Mouse (Mus musculus): Measurements from ENCODE around the gene Exd1. TPM values are rescaled to one million over a fixed set of nuclear protein-coding genes. Genes with fewer than 3 reads are reported as not detected.
A peak's percentile ranks its signal among the peaks of the same experiment; 100 is the strongest.

Gene Exd1
- total RNA-seq, 2 experiments from 2014 or later, result 0.48 to 0.67 TPM

GRCm38 (mm10) chr2:119476621-119477391 lies 70.6 kb downstream of the Exd1 start:
- peak; percentile 64 to 73 for DNase-seq
- intact Hi-C loops (cut with DNase I), result loop anchor here (5.0 kb wide), 1 partner anchor 70 kb away; the partner anchor contains the start of genes Chp1 and Exd1

- no peak for DNase-seq
- intact Hi-C loops (cut with DNase I), result loop anchor here (5.0 kb wide), 1 partner anchor 71 kb away; the partner anchor contains the start of genes Chp1 and Exd1
Measured at GRCm38 (mm10) chr2:119476166-119476565, 71.3 kb downstream of the Exd1 start.

Other genes with a start within 250 kb of the Exd1 start
- 1 to 10 TPM; 5.1 to 5.5 TPM for gene Dll4, start 221.8 kb downstream of the Exd1 start, total RNA-seq (2021)
- gene Chac1, start 196.4 kb downstream of the Exd1 start, total RNA-seq (2021), result 10 to 100 TPM; 40.1 to 82.4 TPM
- 10 to 100 TPM in 1 of 2 experiments, 1 to 10 TPM in 1; 10.0 to 12.0 TPM for gene Ino80, start 69.9 kb downstream of the Exd1 start, total RNA-seq (2021)
- gene Chp1, start 70 bp upstream of the Exd1 start, total RNA-seq (2021), result 10 to 100 TPM; 66.5 to 75.1 TPM
- gene Nusap1, start 70.7 kb upstream of the Exd1 start, total RNA-seq (2021), result under 1 TPM; 0.54 to 0.67 TPM
- gene Oip5, start 70.8 kb upstream of the Exd1 start, total RNA-seq (2021), result under 1 TPM; 0.27 to 0.41 TPM
- gene Ndufaf1, start 115.2 kb upstream of the Exd1 start, total RNA-seq (2021), result 10 to 100 TPM; 42.4 to 46.2 TPM
- gene Rtf1, start 127.4 kb upstream of the Exd1 start, total RNA-seq (2021), result 10 to 100 TPM; 20.4 to 21.7 TPM
- not detected for gene Itpka, start 194.7 kb upstream of the Exd1 start, total RNA-seq (2021)
- gene Ltk, start 212.8 kb upstream of the Exd1 start, total RNA-seq (2021), result not detected
- gene Rpap1, start 239.9 kb upstream of the Exd1 start, total RNA-seq (2021), result 10 to 100 TPM; 14.3 to 14.7 TPM

All from gastrocnemius, postnatal 36 days (tissue).